Mouse (Mus musculus) embryonic facial prominence, embryonic 14.5 days (tissue): ENCODE data around the gene Gpatch2l. TPM values are rescaled to one million over a fixed set of nuclear protein-coding genes. Genes with fewer than 3 reads are reported as not detected.

Source experiments
- ATAC-seq: fragments of 200-750 bp; cut with Nextera tagmentation; 2 replicates; pipeline ENCODE4 v1.8.0; 2017; ENCODE audit warnings: low read depth, moderate number of reproducible peaks, moderate TSS enrichment
- DNase-seq: peaks from one replicate; pipeline ENCODE4 v3.0.0-alpha.2; 2015; ENCODE audit warnings: low spot score
- H3K27ac ChIP-seq: fragments of 300-500 bp; sonication (generic); replicated peaks from 2 replicates; pipeline ENCODE4 v1.5.1; 2014; ENCODE audit warnings: low read depth, mild to moderate bottlenecking, low read length, moderate library complexity
- H3K27me3 ChIP-seq: fragments of 300-500 bp; sonication (generic); replicated peaks from 2 replicates; pipeline ENCODE4 v1.6.1; 2014; ENCODE audit warnings: low read length; ENCODE audit not compliant: control insufficient read depth, insufficient read depth
- H3K36me3 ChIP-seq: fragments of 300-500 bp; sonication (generic); 2 replicates; pipeline ENCODE4 v1.6.1; 2014; ENCODE audit warnings: low read length, mixed read lengths; ENCODE audit not compliant: control insufficient read depth, insufficient read depth
- H3K4me1 ChIP-seq: fragments of 300-500 bp; sonication (generic); 2 replicates; pipeline ENCODE4 v1.6.1; 2014; ENCODE audit warnings: antibody characterized with exemption, low read length; ENCODE audit not compliant: control insufficient read depth, insufficient read depth
- H3K4me2 ChIP-seq: fragments of 300-500 bp; sonication (generic); 2 replicates; pipeline ENCODE4 v1.6.1; 2014; ENCODE audit warnings: low read depth, mild to moderate bottlenecking, low read length, moderate library complexity, mixed read lengths
- H3K4me3 ChIP-seq: fragments of 300-500 bp; sonication (generic); 2 replicates; pipeline ENCODE4 v1.5.1; 2014; ENCODE audit warnings: low read depth, mild to moderate bottlenecking, low read length
- H3K9ac ChIP-seq: fragments of 300-500 bp; sonication (generic); 2 replicates; pipeline ENCODE4 v1.6.1; 2014; ENCODE audit warnings: low read depth, mild to moderate bottlenecking, low read length, moderate library complexity, mixed read lengths
- H3K9me3 ChIP-seq: fragments of 300-500 bp; sonication (generic); 2 replicates; pipeline ENCODE4 v1.6.1; 2016; ENCODE audit warnings: low read length; ENCODE audit not compliant: control insufficient read depth
- WGBS: fragments of 180-500 bp; shearing (Covaris S2); extraction: QIAGEN DNeasy Blood & Tissue Kit; methylation state at CpG from one replicate; pipeline ENCODE4 v1.1.7; 2014; 5-methylcytosine and 5-hydroxymethylcytosine counted together
- polyA plus RNA-seq: library from polyadenylated mRNA; unstranded; fragments of >200 nt; fragmentation: Nextera tagmentation; extraction: Ambion mirVana; gene quantifications from 2 replicates; pipeline ENCODE4 v1.2.1, GENCODE M21; 2014

The Gpatch2l gene
- polyA plus RNA-seq, 1 experiment from 2014 or later: 14.9 TPM

- H3K4me3 ChIP-seq: no peak overlapping the region
- 94% methylated on average over 3 of the region's 3 CpGs for WGBS
- H3K27me3 ChIP-seq: no peaks in the 10 kb centered on the region
- H3K9ac ChIP-seq: no peak overlapping the region
- no peaks in the 10 kb centered on the region for H3K9me3 ChIP-seq
- H3K27ac ChIP-seq: no peak overlapping the region
- DNase-seq (no peak), ATAC-seq (no peak)
- no peaks in the 10 kb centered on the region for H3K36me3 ChIP-seq
- H3K4me2 ChIP-seq: no peak overlapping the region
- no peaks in the 10 kb centered on the region for H3K4me1 ChIP-seq
Observed at GRCm38 (mm10) chr12:86336209-86336608, 94.6 kb downstream of the Gpatch2l start.

GRCm38 (mm10) chr12:86336887-86337286, 95.2 kb downstream of the Gpatch2l start:
- Histone ChIP-seq H3K9ac (no peak overlapping the region), H3K4me1 (no peaks in the 10 kb centered on the region), H3K4me2 (no peak overlapping the region), H3K36me3 (no peaks in the 10 kb centered on the region), H3K9me3 (no peaks in the 10 kb centered on the region), H3K27ac (no peak overlapping the region), H3K4me3 (no peak overlapping the region), H3K27me3 (no peaks in the 10 kb centered on the region)
- 39% methylated on average over 7 of the region's 7 CpGs for WGBS
- ATAC-seq (no peak), DNase-seq (no peak)

Other genes with a start within 250 kb of the Gpatch2l start
- gene Tgfb3, start 162.8 kb upstream of the Gpatch2l start, polyA plus RNA-seq: 59.4 and 61.8 TPM in 2 replicates
- gene Ift43, start 159.3 kb upstream of the Gpatch2l start, polyA plus RNA-seq: 79.2 and 80.3 TPM in 2 replicates
- gene Esrrb, start 119.3 kb downstream of the Gpatch2l start, polyA plus RNA-seq: 0.41 and 0.67 TPM in 2 replicates